Mouse (Mus musculus): ENCODE results near the gene Gm12845. TPM values are rescaled to one million over a fixed set of nuclear protein-coding genes. Genes with fewer than 3 reads are reported as not detected.
A peak's percentile ranks its signal among the peaks of the same experiment; 100 is the strongest.

Gm12845 gene
- polyA plus RNA-seq, 1 experiment from 2014 or later, result not detected

DNA sequence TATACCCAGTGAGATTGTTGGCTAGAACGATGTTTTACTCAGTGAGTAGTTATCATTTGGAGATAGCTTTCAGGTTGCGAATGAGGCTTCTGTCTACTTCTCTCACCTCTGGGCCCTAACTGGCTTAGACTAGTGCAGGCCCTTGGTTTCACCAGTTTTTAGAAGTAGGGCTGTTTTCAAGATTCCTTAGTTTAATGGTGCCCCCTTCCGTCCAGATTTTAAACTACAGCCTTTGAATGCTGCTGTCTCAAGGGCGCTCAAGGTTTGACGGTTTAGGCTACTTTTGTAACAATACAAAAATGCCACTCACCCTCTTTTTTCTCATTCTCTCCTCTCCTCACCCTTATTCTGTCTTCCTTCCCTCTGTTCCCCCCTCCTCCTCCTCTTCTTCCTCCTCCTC is 46.7 kb downstream of the Gm12845 start:
- no peak for ATAC-seq (ENCODE audit: insufficient number of reproducible peaks, low FRiP score, low TSS enrichment, low read depth)
- WGBS, result 27% methylated on average over 5 of the region's 5 CpGs

DNA sequence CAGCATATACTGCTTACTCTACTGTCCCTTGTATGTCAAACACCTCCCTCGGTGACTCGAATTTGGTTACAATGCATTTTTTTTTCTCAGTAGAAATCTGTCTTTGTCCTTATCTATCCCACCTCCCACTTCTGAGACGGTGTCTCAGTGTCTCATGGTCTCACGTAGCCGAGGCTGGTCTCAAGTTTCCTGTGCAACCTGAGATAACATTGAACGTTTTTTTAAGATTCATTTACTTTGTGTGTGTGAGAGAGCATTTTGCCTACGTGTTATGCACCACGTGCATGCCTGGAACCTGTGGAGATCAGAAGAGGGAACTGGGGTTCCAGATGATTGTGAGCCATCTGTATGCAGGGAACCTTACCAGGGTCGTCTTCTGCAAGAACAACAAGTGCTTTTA is 48.7 kb downstream of the Gm12845 start:
- Histone ChIP-seq H3K4me3 (ENCODE audit: low read depth, low read length) (no peak overlapping the region), H3K9ac (ENCODE audit: low read length) (no peak overlapping the region), H3K27me3 (ENCODE audit: control insufficient read depth, insufficient read depth, low read length) (no peaks in the 10 kb centered on the region), H3K9me3 (ENCODE audit: control insufficient read depth, low read length) (no peaks in the 10 kb centered on the region), H3K36me3 (ENCODE audit: control insufficient read depth, insufficient read depth, low read length) (no peaks in the 10 kb centered on the region), H3K4me2 (ENCODE audit: low read depth, severe bottlenecking) (no peak overlapping the region), H3K4me1 (ENCODE audit: control insufficient read depth, insufficient read depth, low read length) (no peaks in the 10 kb centered on the region), H3K27ac (replicated peaks; ENCODE audit: low read depth, low read length) (no peak overlapping the region)
- DNase-seq (ENCODE audit: low spot score), result no peak
- no peak for ATAC-seq (ENCODE audit: insufficient number of reproducible peaks, low FRiP score, low TSS enrichment, low read depth)
- 68% methylated on average over 9 of the region's 9 CpGs for WGBS

More for the DNA sequence above, 46.7 kb downstream of the Gm12845 start:
- Histone ChIP-seq H3K9ac (ENCODE audit: low read length) (no peak overlapping the region), H3K4me1 (ENCODE audit: control insufficient read depth, insufficient read depth, low read length) (no peaks in the 10 kb centered on the region), H3K9me3 (ENCODE audit: control insufficient read depth, low read length) (no peaks in the 10 kb centered on the region), H3K27me3 (ENCODE audit: control insufficient read depth, insufficient read depth, low read length) (no peaks in the 10 kb centered on the region), H3K36me3 (ENCODE audit: control insufficient read depth, insufficient read depth, low read length) (no peaks in the 10 kb centered on the region), H3K4me3 (ENCODE audit: low read depth, low read length) (no peak overlapping the region), H3K4me2 (ENCODE audit: low read depth, severe bottlenecking) (no peak overlapping the region), H3K27ac (replicated peaks; ENCODE audit: low read depth, low read length) (no peak overlapping the region)
- DNase-seq (ENCODE audit: low spot score), result peak; percentile 85

Other genes with a start within 250 kb of the Gm12845 start
- gene Rnf220, start 227.4 kb upstream of the Gm12845 start, polyA plus RNA-seq (2014; fragmentation: Nextera tagmentation; extraction: Ambion mirVana), result 69.8 and 78.5 TPM in 2 replicates
- gene Eri3, start 174.0 kb upstream of the Gm12845 start, polyA plus RNA-seq (2014; fragmentation: Nextera tagmentation; extraction: Ambion mirVana), result 140 and 151 TPM in 2 replicates
- 90.5 and 93.2 TPM in 2 replicates for gene Dmap1, start 42.1 kb upstream of the Gm12845 start, polyA plus RNA-seq (2014; fragmentation: Nextera tagmentation; extraction: Ambion mirVana)
- gene Klf17, start 41.2 kb downstream of the Gm12845 start, polyA plus RNA-seq (2014; fragmentation: Nextera tagmentation; extraction: Ambion mirVana), result 0.07 TPM in 1 of 2 replicates, not detected in the other
- 10.1 and 11.1 TPM in 2 replicates for gene Slc6a9, start 110.1 kb downstream of the Gm12845 start, polyA plus RNA-seq (2014; fragmentation: Nextera tagmentation; extraction: Ambion mirVana)
- gene Ccdc24, start 148.1 kb downstream of the Gm12845 start, polyA plus RNA-seq (2014; fragmentation: Nextera tagmentation; extraction: Ambion mirVana), result 1.0 and 1.6 TPM in 2 replicates
- gene B4galt2, start 159.1 kb downstream of the Gm12845 start, polyA plus RNA-seq (2014; fragmentation: Nextera tagmentation; extraction: Ambion mirVana), result 26.7 and 30.1 TPM in 2 replicates
- 143 and 158 TPM in 2 replicates for gene Atp6v0b, start 162.9 kb downstream of the Gm12845 start, polyA plus RNA-seq (2014; fragmentation: Nextera tagmentation; extraction: Ambion mirVana)
- 21.2 and 22.2 TPM in 2 replicates for gene Dph2, start 167.6 kb downstream of the Gm12845 start, polyA plus RNA-seq (2014; fragmentation: Nextera tagmentation; extraction: Ambion mirVana)
- 41.3 and 41.7 TPM in 2 replicates for gene Ipo13, start 190.6 kb downstream of the Gm12845 start, polyA plus RNA-seq (2014; fragmentation: Nextera tagmentation; extraction: Ambion mirVana)
- 11.2 and 14.2 TPM in 2 replicates for gene Artn, start 205.4 kb downstream of the Gm12845 start, polyA plus RNA-seq (2014; fragmentation: Nextera tagmentation; extraction: Ambion mirVana)

Measured in limb, embryonic 11.5 days (tissue).